Mouse (Mus musculus) cortical plate, adult 2 months (tissue): ENCODE results near the gene Rps6kc1.

Source experiments
- CTCF ChIP-seq: fragments of 200-500 bp; IDR thresholded peaks from 2 replicates; pipeline ENCODE4 v1.5.1; 2011; ENCODE audit warnings: mild to moderate bottlenecking, control low read depth, low read length; ENCODE audit not compliant: insufficient read depth; ENCODE audit errors: extremely low read depth
- POLR2A ChIP-seq: fragments of 200-500 bp; IDR thresholded peaks from 2 replicates; pipeline ENCODE4 v1.6.1; 2011; ENCODE audit warnings: mild to moderate bottlenecking, low read length, control low read depth; ENCODE audit not compliant: insufficient read depth; ENCODE audit errors: extremely low read depth

GRCm38 (mm10) chr1:190695589-190695988, 216.0 kb downstream of the Rps6kc1 start:
- TF ChIP-seq CTCF (peak; percentile 56), POLR2A (no peak)
